Mouse (Mus musculus) neural tube, embryonic 15.5 days (tissue): ENCODE measurements at regions not wholly inside any gene's neighbourhood (a gene's known extent, or its start where the extent isn't known, plus 50 kb on each side); places are given as distances from the start of the nearest gene placed in this dataset.

Source experiments
- ATAC-seq: fragments of 200-750 bp; cut with Nextera tagmentation; 2 replicates; pipeline ENCODE4 v1.8.0; 2017; ENCODE audit warnings: mild to moderate bottlenecking, moderate TSS enrichment, moderate library complexity; ENCODE audit not compliant: low FRiP score
- H3K27ac ChIP-seq: fragments of 300-500 bp; sonication (generic); replicated peaks from 2 replicates; pipeline ENCODE4 v1.5.1; 2015; ENCODE audit warnings: mild to moderate bottlenecking, inconsistent platforms
- H3K27me3 ChIP-seq: fragments of 300-500 bp; sonication (generic); replicated peaks from 2 replicates; pipeline ENCODE4 v1.6.1; 2015; ENCODE audit warnings: inconsistent platforms
- H3K36me3 ChIP-seq: fragments of 300-500 bp; sonication (generic); 2 replicates; pipeline ENCODE4 v1.6.1; 2015; ENCODE audit warnings: inconsistent platforms
- H3K4me1 ChIP-seq: fragments of 300-500 bp; sonication (generic); 2 replicates; pipeline ENCODE4 v1.6.1; 2015; ENCODE audit warnings: inconsistent platforms
- H3K4me2 ChIP-seq: fragments of 300-500 bp; sonication (generic); 2 replicates; pipeline ENCODE4 v1.6.1; 2015; ENCODE audit warnings: inconsistent platforms, mild to moderate bottlenecking, moderate library complexity
- H3K4me3 ChIP-seq: fragments of 300-500 bp; sonication (generic); replicated peaks from 2 replicates; pipeline ENCODE4 v1.5.1; 2015; ENCODE audit warnings: mild to moderate bottlenecking, inconsistent platforms
- H3K9ac ChIP-seq: fragments of 300-500 bp; sonication (generic); replicated peaks from 2 replicates; pipeline ENCODE4 v1.6.1; 2015; ENCODE audit warnings: mild to moderate bottlenecking, inconsistent platforms
- H3K9me3 ChIP-seq: fragments of 300-500 bp; sonication (generic); replicated peaks from 2 replicates; pipeline ENCODE4 v1.6.1; 2016; ENCODE audit warnings: inconsistent platforms
- WGBS: fragments of 180-500 bp; shearing (Covaris S2); methylation state at CpG from one replicate; pipeline ENCODE4 v1.1.7; 2015; ENCODE audit warnings: mixed read lengths; 5-methylcytosine and 5-hydroxymethylcytosine counted together

DNA sequence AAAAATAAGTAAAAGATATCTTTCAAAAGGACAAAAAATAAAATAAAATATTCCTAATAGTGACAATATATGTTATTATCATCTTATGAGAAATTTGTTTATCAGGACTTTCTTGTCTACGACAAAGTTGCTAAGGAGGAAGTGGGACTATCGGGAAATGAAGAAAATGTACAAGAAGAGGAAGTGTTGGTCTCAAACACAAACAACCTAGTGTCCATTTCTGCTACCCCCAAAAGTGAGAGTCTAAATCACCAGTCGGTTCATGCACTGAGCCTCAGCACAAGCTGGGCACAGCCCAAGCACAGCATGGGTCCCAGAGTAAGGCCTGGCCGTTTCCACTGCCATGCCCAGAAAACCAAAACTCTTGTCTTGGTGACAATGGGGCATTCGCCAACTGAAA, 51.1 kb upstream of the Car8 start:
- 87% methylated on average over 5 of the region's 5 CpGs for WGBS
- H3K27me3 ChIP-seq: no peaks in the 10 kb centered on the region
- H3K4me2 ChIP-seq: no peak overlapping the region

More for the DNA sequence above, 51.1 kb upstream of the Car8 start:
- no peak overlapping the region for H3K9ac ChIP-seq
- no peak overlapping the region for H3K4me3 ChIP-seq
- no peak for ATAC-seq
- 0 out of 2 replicates have a peak, but pooled peaks cover 3% of the 10 kb centered on the region for H3K4me1 ChIP-seq
- no peak overlapping the region for H3K27ac ChIP-seq
- no peaks in the 10 kb centered on the region for H3K36me3 ChIP-seq
- no peaks in the 10 kb centered on the region for H3K9me3 ChIP-seq
